Mouse (Mus musculus) left cerebral cortex, adult 11 months (tissue): ENCODE results near the gene Mlst8.

Experiments
- DNase-seq: peaks from one replicate; pipeline ENCODE4 v3.0.0; 2022; ENCODE audit warnings: low spot score

Mlst8 gene

GRCm38 (mm10) chr17:24488662-24489264 lies 9.9 kb upstream of the Mlst8 start:
- DNase-seq = no peak

- DNase-seq = no peak
These were observed 9.3 kb upstream of the Mlst8 start, which contains the start of gene Caskin1 for GRCm38 (mm10) chr17:24488186-24488661. Caskin1 (plus strand) TSS chr17:24488601.

- no peak for DNase-seq
These were observed 6.4 kb upstream of the Mlst8 start for GRCm38 (mm10) chr17:24485090-24485860.

- no peak for DNase-seq
These were observed 4.6 kb upstream of the Mlst8 start for GRCm38 (mm10) chr17:24483495-24483894.

GRCm38 (mm10) chr17:24481027-24481815 lies 2.3 kb upstream of the Mlst8 start:
- DNase-seq = no peak

- no peak for DNase-seq
These were observed 1.4 kb upstream of the Mlst8 start for GRCm38 (mm10) chr17:24480201-24480826.

- DNase-seq = no peak
These were observed 553 bp upstream of the Mlst8 start for GRCm38 (mm10) chr17:24479431-24479830.

GRCm38 (mm10) chr17:24477985-24478600 lies 785 bp downstream of the Mlst8 start:
- DNase-seq = no peak

GRCm38 (mm10) chr17:24477053-24477984 lies 1.6 kb downstream of the Mlst8 start:
- DNase-seq = no peak

GRCm38 (mm10) chr17:24476022-24476776 lies 2.7 kb downstream of the Mlst8 start:
- no peak for DNase-seq

- no peak for DNase-seq
These were observed 3.3 kb downstream of the Mlst8 start for GRCm38 (mm10) chr17:24475586-24475985.

- no peak for DNase-seq
These were observed 4.3 kb downstream of the Mlst8 start for GRCm38 (mm10) chr17:24474557-24474956.

GRCm38 (mm10) chr17:24473612-24474275 lies 5.1 kb downstream of the Mlst8 start, which contains the start of gene Bricd5:
Bricd5 (plus strand) TSS chr17:24473884.
- DNase-seq = no peak

GRCm38 (mm10) chr17:24472512-24472911 lies 6.4 kb downstream of the Mlst8 start:
- DNase-seq = no peak

- DNase-seq = no peak
These were observed 8.0 kb downstream of the Mlst8 start for GRCm38 (mm10) chr17:24470701-24471527.

- peak; percentile 99 for DNase-seq
These were observed 8.8 kb downstream of the Mlst8 start, which contains the start of the genes E4f1 and Pgp for GRCm38 (mm10) chr17:24469910-24470602. E4f1 (minus strand) TSS chr17:24470313. Pgp (plus strand) TSS chr17:24470392.

GRCm38 (mm10) chr17:24469336-24469909 lies 9.5 kb downstream of the Mlst8 start:
- no peak for DNase-seq
